ENCODE assay signal across 8 mouse cellular contexts in genomic region chr3:58372066-58372904, GRCm38 (mm10). TPM values are rescaled to one million over a fixed set of nuclear protein-coding genes. Genes with fewer than 3 reads are reported as not detected.
DNase-seq lines count a peak whose midpoint lies in the region; ATAC-seq and TF ChIP-seq lines count a peak whose summit lies in the region.

No protein-coding gene starts in this region.

- H3K36me3 ChIP-seq in intestine, postnatal 0 days (ENCODE audit: control insufficient read depth, insufficient read depth): no peaks in the 10 kb centered on the region
- no peaks in the 10 kb centered on the region for H3K36me3 ChIP-seq in limb, embryonic 10.5 days
- no peaks in the 10 kb centered on the region for H3K36me3 ChIP-seq in midbrain, embryonic 12.5 days

- H3K4me2 ChIP-seq in intestine, postnatal 0 days (replicated peaks; ENCODE audit: low read depth): peak overlapping the region; percentile 56
- H3K4me2 ChIP-seq in midbrain, embryonic 12.5 days (replicated peaks): peak overlapping the region; percentile 42

- 7% methylated on average over 9 of the region's 9 CpGs for WGBS in intestine, postnatal 0 days
- 10% methylated on average over 9 of the region's 9 CpGs for WGBS in limb, embryonic 10.5 days
- 8% methylated on average over 9 of the region's 9 CpGs for WGBS in midbrain, embryonic 12.5 days

- H3K4me1 ChIP-seq in intestine, postnatal 0 days (replicated peaks; ENCODE audit: control insufficient read depth, insufficient read depth, low read length): peaks cover 4% of the 10 kb centered on the region; the same call in 1 of the 2 replicates
- H3K4me1 ChIP-seq in limb, embryonic 10.5 days: peaks cover 10% of the 10 kb centered on the region
- peaks cover 17% of the 10 kb centered on the region for H3K4me1 ChIP-seq in midbrain, embryonic 12.5 days

- DNase-seq in adrenal gland, postnatal 10 days: peak; percentile 75
- peak; percentile 70 for DNase-seq in embryo, embryonic 11 days
- DNase-seq in heart, adult 18-20 months: peak; percentile 90 to 93
- DNase-seq in limb, embryonic 10.5 days (ENCODE audit: low spot score): no peak
- DNase-seq in urinary bladder, postnatal 25 days (ENCODE audit: low spot score): peak; percentile 43
- no peak for DNase-seq in thymus, postnatal 10 days (ENCODE audit: low spot score in 2 of 2)

- no peaks in the 10 kb centered on the region for H3K27me3 ChIP-seq in intestine, postnatal 0 days (replicated peaks; ENCODE audit: control insufficient read depth, insufficient read depth, low read length)
- H3K27me3 ChIP-seq in limb, embryonic 10.5 days (ENCODE audit: low read depth, poor library complexity, severe bottlenecking): peaks cover 4% of the 10 kb centered on the region; the same call in 1 of the 2 replicates
- peaks cover 7% of the 10 kb centered on the region; the same call in 1 of the 2 replicates for H3K27me3 ChIP-seq in midbrain, embryonic 12.5 days

- H3K9me3 ChIP-seq in intestine, postnatal 0 days (ENCODE audit: control insufficient read depth): no peaks in the 10 kb centered on the region
- H3K9me3 ChIP-seq in limb, embryonic 10.5 days (replicated peaks): no peaks in the 10 kb centered on the region
- H3K9me3 ChIP-seq in midbrain, embryonic 12.5 days: no peaks in the 10 kb centered on the region

- no peak for TF ChIP-seq CTCF in intestine, postnatal 0 days (IDR thresholded peaks at IDR 0.05; ENCODE audit: low read depth)

- ATAC-seq in intestine, postnatal 0 days: peak; percentile 97
- ATAC-seq in midbrain, embryonic 12.5 days (ENCODE audit: low FRiP score, low read depth): peak; percentile 92

- peak overlapping the region; percentile 22; the same call in 1 of the 2 replicates for H3K9ac ChIP-seq in intestine, postnatal 0 days (ENCODE audit: low read depth, low read length)
- H3K9ac ChIP-seq in midbrain, embryonic 12.5 days (replicated peaks): no peak overlapping the region

- peak overlapping the region; percentile 1; the same call in 1 of the 2 replicates for H3K4me3 ChIP-seq in intestine, postnatal 0 days (ENCODE audit: low read depth, low read length)
- H3K4me3 ChIP-seq in limb, embryonic 10.5 days: peak overlapping the region; percentile 16; the same call in 1 of the 2 replicates
- no peak overlapping the region for H3K4me3 ChIP-seq in midbrain, embryonic 12.5 days

- peak overlapping the region; percentile 82 for H3K27ac ChIP-seq in intestine, postnatal 0 days (ENCODE audit: low read depth, low read length)
- H3K27ac ChIP-seq in limb, embryonic 10.5 days: no peak overlapping the region
- H3K27ac ChIP-seq in midbrain, embryonic 12.5 days (replicated peaks): no peak overlapping the region

RNA-seq across cellular contexts. Expression of gene Tsc22d2, which starts 42.2 kb away (rescaled TPM):
- total RNA-seq in adrenal gland, postnatal 10 days (2021): 10 to 100 TPM; 31.2 to 33.4 TPM
- total RNA-seq in heart, adult 18-20 months (2021): 10 to 100 TPM; 20.1 to 21.5 TPM
- 10.5 and 13.2 TPM in 2 replicates for polyA plus RNA-seq in intestine, postnatal 0 days (2015; fragmentation: Nextera tagmentation; extraction: Ambion mirVana)
- polyA plus RNA-seq in limb, embryonic 10.5 days (2016; fragmentation: Nextera tagmentation; extraction: Ambion mirVana): 8.0 and 8.4 TPM in 2 replicates
- 15.1 and 16.9 TPM in 2 replicates for polyA plus RNA-seq in midbrain, embryonic 12.5 days (2016; fragmentation: Nextera tagmentation; extraction: Ambion mirVana)

Comparison
In these comparisons a context has a peak if more than half of its experiments do, and no peak if none do; other contexts are left out.
1. DNase-seq: peak in adrenal gland, postnatal 10 days (single experiment), embryo, embryonic 11 days (single experiment), heart, adult 18-20 months (2 of 2) and urinary bladder, postnatal 25 days (single experiment); none in limb, embryonic 10.5 days (single experiment) and thymus, postnatal 10 days (0 of 2).